Mouse (Mus musculus): ENCODE results near the gene Sertad3.

Sertad3 gene

DNA sequence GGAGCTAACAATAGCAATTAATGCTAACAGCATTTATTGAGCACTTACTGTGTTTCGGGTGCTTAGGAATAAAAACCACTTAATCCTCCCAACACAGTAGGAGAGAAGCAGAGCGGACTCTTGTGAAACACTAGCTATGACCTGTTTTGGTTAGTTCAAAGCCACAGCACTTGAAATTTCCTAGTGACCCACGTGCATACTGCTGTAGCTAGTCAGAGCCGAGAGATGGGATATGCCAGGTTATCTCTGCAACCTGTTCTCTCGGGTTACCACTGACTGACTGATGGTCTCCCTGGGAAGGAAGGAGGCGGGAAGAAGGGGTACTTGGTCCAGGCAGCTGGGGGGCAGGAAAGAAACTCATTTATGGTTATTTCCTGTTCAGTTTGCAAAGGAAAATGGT lies 13.1 kb upstream of the Sertad3 start:
- DNase-seq (ENCODE audit: low read depth, low spot score), result no peak

- DNase-seq (ENCODE audit: low read depth, low spot score), result peak; percentile 14
Observed at GRCm38 (mm10) chr7:27467648-27468047, 5.9 kb upstream of the Sertad3 start.

DNA sequence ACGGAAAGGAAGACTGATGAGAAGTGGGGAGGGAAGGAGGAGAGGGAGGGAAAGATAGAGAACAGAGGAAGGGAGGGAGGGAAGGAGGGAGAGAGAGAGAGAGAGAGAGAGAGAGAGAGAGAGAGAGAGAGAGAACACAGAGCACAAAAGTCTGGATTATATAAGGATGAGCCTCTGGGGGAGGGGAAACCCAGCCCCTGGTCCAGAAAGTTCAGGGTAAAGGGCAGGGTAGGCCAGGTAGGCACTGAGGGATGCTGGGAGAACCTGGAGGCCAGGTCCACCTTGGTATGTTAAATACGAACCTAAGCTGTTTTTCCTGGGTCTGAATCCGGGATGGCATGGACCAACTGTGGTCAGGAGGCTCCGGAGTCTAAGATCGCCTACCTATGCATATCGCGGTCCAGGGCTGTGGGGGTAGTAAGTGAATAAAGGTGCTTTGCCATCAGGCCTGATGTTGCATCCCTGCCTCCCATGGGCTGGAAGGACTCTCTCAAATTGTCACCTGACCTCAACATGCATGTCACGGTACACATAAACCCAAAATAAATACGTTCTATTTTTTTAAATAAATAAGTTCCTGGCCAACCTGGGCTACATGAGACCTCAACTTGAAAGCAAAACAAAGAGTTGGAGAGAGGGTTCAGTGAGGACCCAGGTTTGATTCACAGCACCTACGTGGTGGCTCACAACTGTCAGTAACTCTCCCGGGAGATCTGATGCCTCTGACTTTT lies 2.0 kb upstream of the Sertad3 start:
- no peak for DNase-seq (ENCODE audit: low read depth, low spot score)

- peak; percentile 14 for DNase-seq (ENCODE audit: low read depth, low spot score)
Observed at GRCm38 (mm10) chr7:27472596-27472995, 972 bp upstream of the Sertad3 start.

GRCm38 (mm10) chr7:27473835-27474489 lies 394 bp downstream of the Sertad3 start:
- peak; percentile 65 for DNase-seq (ENCODE audit: low read depth, low spot score)

DNA sequence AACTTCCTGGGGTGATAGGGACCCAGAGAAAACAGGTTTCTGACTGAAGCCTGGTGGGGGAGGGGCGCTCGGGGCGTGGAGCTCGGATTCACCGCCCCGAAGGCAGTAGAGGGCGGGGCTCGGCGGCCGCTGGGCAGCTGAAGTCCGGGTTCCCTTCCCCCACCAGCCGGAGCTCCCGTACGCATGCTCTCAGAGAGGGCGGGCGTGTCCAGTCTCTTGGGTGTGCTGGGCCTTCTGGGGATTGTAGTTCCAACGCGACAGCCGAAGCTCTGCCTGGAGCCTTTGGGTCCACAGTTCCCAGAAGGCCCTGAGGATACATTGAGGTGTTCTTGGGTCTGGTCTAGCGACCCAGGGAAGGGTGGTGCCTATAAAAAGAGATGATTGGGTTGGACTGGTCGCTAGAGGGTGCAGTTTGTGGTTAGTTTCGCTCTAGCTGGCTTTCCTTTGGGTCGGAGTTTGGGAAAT lies 954 bp downstream of the Sertad3 start:
- peak; percentile 98 for DNase-seq (ENCODE audit: low read depth, low spot score)

- no peak for DNase-seq (ENCODE audit: low read depth, low spot score)
Observed at GRCm38 (mm10) chr7:27475596-27475995, 2.0 kb downstream of the Sertad3 start.

DNA sequence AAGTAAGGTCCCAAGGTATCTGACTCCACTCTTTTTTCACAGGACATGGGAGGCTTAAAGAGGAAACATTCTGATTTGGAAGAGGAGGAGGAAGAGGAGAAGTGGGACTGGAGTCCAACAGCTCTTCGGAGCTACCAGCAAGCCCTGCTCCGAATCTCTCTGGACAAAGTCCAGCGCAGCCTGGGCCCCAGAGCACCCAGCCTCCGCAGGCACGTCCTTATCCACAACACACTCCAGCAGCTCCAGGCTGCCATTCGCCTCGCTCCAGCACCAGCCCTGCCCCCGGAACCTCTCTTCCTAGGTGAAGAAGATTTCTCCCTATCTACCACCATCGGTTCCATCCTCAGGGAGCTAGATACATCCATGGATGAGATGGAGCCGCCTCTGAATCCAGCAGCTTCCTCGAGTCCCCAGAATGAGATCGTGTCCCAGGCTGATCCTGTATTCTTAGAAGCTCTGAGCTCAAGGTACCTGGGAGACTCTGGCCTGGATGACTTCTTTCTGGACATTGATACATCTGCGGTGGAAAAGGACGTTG lies 2.6 kb downstream of the Sertad3 start:
- no peak for DNase-seq (ENCODE audit: low read depth, low spot score)

DNA sequence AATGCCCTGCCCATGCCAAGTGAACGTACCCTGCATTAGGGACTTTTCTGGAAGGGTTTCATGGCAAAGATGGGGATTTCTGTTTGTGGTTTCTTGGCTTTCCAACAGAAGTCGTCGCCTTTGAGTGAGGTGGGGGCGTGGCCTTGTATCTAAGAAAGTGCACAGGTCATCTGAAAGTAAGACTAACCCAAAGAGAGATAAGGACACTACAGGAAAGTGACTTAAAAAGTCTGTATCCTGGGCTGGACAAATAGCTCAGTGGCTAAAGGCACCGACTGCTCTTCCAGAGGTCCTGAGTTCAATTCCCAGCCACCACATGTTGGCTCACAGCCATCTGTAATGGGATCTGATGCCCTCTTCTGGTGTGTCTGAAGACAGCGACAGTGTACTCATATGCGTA lies 5.0 kb downstream of the Sertad3 start:
- no peak for DNase-seq (ENCODE audit: low read depth, low spot score)

- DNase-seq (ENCODE audit: low read depth, low spot score), result no peak
Observed at GRCm38 (mm10) chr7:27479750-27480149, 6.2 kb downstream of the Sertad3 start.

DNA sequence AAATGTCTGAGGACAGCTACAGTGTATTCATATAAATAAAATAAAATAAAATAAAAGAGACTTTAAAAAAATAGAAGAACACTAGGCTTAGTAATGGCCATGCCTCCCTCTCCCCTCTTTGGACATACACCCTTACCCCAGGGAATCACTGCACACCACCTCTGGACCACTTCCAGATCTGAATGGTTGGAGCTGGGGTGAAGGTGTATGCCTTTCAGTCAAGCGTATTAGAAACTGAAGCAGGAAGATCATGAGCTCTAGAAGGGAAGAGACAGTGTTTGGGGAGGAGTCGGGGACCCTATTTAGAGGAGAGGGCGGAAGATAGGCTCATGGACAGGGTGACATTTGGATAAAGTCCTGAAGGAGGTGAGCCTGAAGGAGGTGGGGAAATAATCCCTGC lies 6.9 kb downstream of the Sertad3 start:
- no peak for DNase-seq (ENCODE audit: low read depth, low spot score)

DNA sequence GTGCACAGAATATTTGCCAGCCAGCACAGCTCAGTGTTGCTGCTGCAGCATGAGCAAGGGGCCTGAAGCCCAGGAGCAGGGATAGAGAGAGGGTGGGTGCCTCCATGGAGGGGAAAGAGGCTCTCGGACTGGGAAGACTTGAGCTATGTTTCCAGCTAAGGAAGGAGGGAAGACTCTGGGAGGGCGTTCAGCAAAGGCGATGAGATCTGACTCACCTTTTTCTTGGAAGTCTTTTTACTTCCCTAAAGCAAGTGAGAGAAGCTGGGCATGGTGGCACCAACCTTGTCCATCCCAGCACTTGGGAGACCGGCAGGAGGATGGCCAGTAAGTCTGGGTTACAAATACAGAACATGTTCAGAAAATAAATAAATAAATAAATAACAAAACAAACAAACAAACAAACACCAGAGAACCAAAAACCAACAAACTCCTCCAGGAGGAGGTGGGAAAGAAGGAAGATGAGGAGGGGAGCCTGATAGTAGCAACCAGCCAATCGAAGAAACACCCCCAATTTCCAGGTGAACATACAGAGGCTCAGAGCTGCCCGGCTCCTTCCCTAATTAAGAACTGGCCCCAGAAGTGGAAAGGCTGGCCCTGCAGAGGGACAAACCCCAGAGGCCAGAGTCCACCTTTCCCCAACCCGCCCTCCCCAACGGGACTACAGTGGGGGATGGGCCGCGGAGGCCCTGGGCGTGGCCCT lies 7.5 kb downstream of the Sertad3 start:
- DNase-seq (ENCODE audit: low read depth, low spot score), result peak; percentile 68

DNA sequence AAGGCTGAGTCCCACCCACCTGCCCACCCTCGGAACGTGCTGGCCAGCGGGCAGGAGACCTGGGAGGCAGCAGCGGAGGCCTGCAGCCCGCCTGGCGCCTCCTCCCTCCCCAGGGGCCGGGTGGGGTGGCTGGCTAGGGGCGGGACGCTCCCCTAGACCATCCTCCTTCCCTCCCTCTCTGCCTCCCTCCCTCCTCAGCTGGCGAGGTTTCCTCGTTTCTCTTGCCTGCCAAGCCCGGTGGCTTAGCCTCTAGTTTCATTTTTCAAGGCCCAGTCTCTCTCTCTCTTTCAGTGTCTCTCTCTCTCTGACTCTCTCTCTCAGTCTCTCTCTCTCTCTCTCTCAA lies 8.0 kb downstream of the Sertad3 start:
- peak; percentile 90 for DNase-seq (ENCODE audit: low read depth, low spot score)

DNA sequence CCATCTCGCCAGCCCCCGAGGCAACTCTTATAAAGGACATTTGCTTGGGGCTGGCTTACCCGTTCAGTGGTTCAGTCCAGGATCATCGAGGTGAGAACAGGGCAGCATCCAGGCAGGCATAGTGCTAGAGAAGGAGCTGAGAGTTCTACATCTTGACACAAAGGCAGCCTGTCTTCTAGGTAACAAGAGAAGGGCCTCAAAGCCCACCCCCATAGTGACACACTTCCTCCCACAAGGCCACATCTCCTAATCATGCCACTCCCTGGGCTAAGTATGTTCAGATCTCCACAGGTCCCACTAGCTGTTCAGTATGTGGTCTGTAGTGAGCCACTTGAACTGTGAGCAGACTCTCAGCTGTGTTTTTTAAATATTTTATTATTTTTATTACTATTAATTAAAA lies 10.3 kb downstream of the Sertad3 start:
- no peak for DNase-seq (ENCODE audit: low read depth, low spot score)

GRCm38 (mm10) chr7:27486102-27486769 lies 12.7 kb downstream of the Sertad3 start:
- peak; percentile 50 for DNase-seq (ENCODE audit: low read depth, low spot score)

DNA sequence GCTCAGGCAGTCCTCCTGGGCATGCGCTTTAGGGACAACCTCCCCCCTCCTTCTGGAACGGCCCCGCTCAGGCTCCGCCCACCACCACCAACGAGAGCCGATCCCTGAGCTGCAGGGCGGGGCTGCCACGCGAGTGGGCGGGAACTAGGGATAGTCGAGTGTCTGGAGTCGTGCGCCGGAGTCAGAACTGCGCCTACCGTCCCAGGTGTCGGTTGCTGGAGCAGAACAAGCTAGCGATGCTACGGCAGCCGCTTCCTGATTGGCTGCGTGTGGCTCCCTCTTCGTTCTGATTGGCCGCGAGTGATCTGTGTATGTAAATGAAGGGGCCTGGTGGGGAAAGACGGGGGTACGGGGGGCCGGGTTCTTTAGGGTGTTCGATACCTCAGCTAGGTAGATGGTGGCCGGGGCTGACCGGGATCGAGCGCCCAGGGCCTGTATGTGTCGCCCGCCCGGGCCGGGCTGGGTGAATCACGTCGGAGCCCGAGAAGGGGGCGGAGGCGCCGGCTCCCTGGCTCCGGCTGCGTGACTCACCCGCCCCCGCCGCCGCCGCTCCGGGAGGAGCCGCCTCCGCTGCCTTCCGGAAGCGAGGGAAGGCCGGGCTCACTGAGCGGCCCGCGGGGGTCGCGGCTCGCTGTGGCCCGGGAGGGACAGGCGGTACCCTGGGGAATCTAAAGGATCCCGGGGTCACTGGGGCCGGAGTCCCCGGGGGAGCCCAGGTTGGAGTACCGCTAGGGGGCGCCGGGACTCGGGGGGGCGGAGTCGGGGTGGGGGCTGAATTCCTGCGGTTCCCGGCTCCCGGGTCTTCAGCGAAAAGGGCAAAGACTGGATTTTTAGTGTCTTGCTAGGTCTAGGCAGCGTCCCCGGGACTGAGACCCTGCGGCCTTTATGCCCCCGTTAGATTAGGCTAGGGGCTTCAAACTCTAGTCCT lies 13.5 kb downstream of the Sertad3 start, which contains the start of gene Sertad1:
Gene Sertad1 (plus strand): TSS at position 141 of the 928 bp plus-strand sequence.
- peak; percentile 98 for DNase-seq (ENCODE audit: low read depth, low spot score)

- peak; percentile 61 for DNase-seq (ENCODE audit: low read depth, low spot score)
Observed at GRCm38 (mm10) chr7:27487740-27488268, 14.2 kb downstream of the Sertad3 start.

GRCm38 (mm10) chr7:27489270-27489869 lies 15.8 kb downstream of the Sertad3 start:
- DNase-seq (ENCODE audit: low read depth, low spot score), result no peak

GRCm38 (mm10) chr7:27490227-27490542 lies 16.6 kb downstream of the Sertad3 start:
- DNase-seq (ENCODE audit: low read depth, low spot score), result no peak

All from 3T3-L1 (cell line).